Mouse (Mus musculus) neural tube, embryonic 14.5 days (tissue): ENCODE data around the gene Tal1. TPM values are rescaled to one million over a fixed set of nuclear protein-coding genes. Genes with fewer than 3 reads are reported as not detected.

Source experiments
- ATAC-seq: fragments of 200-750 bp; cut with Nextera tagmentation; 2 replicates; pipeline ENCODE4 v1.8.0; 2017; ENCODE audit warnings: low read depth, mild to moderate bottlenecking, moderate TSS enrichment, moderate library complexity
- H3K27ac ChIP-seq: fragments of 300-500 bp; sonication (generic); 2 replicates; pipeline ENCODE4 v1.5.1; 2014; ENCODE audit warnings: low read depth, mild to moderate bottlenecking, control low read depth, low read length, moderate library complexity, mixed read lengths
- H3K27me3 ChIP-seq: fragments of 300-500 bp; sonication (generic); 2 replicates; pipeline ENCODE4 v1.6.1; 2014; ENCODE audit warnings: low read length; ENCODE audit not compliant: control insufficient read depth, insufficient read depth
- H3K36me3 ChIP-seq: fragments of 300-500 bp; sonication (generic); 2 replicates; pipeline ENCODE4 v1.6.1; 2014; ENCODE audit warnings: low read length, mixed read lengths; ENCODE audit not compliant: control insufficient read depth, insufficient read depth
- H3K4me1 ChIP-seq: fragments of 300-500 bp; sonication (generic); 2 replicates; pipeline ENCODE4 v1.6.1; 2014; ENCODE audit warnings: low read length; ENCODE audit not compliant: control insufficient read depth, insufficient read depth
- H3K4me2 ChIP-seq: fragments of 300-500 bp; sonication (generic); 2 replicates; pipeline ENCODE4 v1.6.1; 2014; ENCODE audit warnings: mild to moderate bottlenecking, low read depth, low read length, control low read depth
- H3K4me3 ChIP-seq: fragments of 300-500 bp; sonication (generic); 2 replicates; pipeline ENCODE4 v1.5.1; 2014; ENCODE audit warnings: low read depth, low read length, control low read depth, mixed read lengths
- H3K9ac ChIP-seq: fragments of 300-500 bp; sonication (generic); replicated peaks from 2 replicates; pipeline ENCODE4 v1.6.1; 2014; ENCODE audit warnings: low read depth, mild to moderate bottlenecking, control low read depth, low read length, mixed read lengths
- H3K9me3 ChIP-seq: fragments of 300-500 bp; sonication (generic); 2 replicates; pipeline ENCODE4 v1.6.1; 2016; ENCODE audit warnings: low read length; ENCODE audit not compliant: control insufficient read depth
- WGBS: fragments of 180-500 bp; shearing (Covaris S2); extraction: QIAGEN DNeasy Blood & Tissue Kit; methylation state at CpG from one replicate; pipeline ENCODE4 v1.1.7; 2014; 5-methylcytosine and 5-hydroxymethylcytosine counted together
- polyA plus RNA-seq: library from polyadenylated mRNA; unstranded; fragments of >200 nt; fragmentation: Nextera tagmentation; extraction: Ambion mirVana; gene quantifications from 2 replicates; pipeline ENCODE4 v1.2.1, GENCODE M21; 2014

The Tal1 gene
- polyA plus RNA-seq, 1 experiment from 2014 or later, result 2.3 TPM

GRCm38 (mm10) chr4:115079821-115080349, 23.7 kb downstream of the Tal1 start:
- Histone ChIP-seq H3K36me3 (no peaks in the 10 kb centered on the region), H3K9me3 (no peaks in the 10 kb centered on the region), H3K27me3 (no peaks in the 10 kb centered on the region), H3K9ac (0 out of 2 replicates have a peak overlapping the region, but pooled peaks have one; percentile 21), H3K27ac (no peak overlapping the region), H3K4me1 (peaks cover 11% of the 10 kb centered on the region; the same call in 1 of the 2 replicates), H3K4me2 (no peak overlapping the region), H3K4me3 (no peak overlapping the region)
- WGBS, result 7% methylated on average over 5 of the region's 5 CpGs
- ATAC-seq, result 0 out of 2 replicates have a peak, but pooled peaks have one; percentile 3

- 74% methylated on average over 3 of the region's 3 CpGs for WGBS
- Histone ChIP-seq H3K27ac (no peak overlapping the region), H3K4me1 (peaks cover 11% of the 10 kb centered on the region; the same call in 1 of the 2 replicates), H3K4me2 (no peak overlapping the region), H3K9me3 (no peaks in the 10 kb centered on the region), H3K4me3 (no peak overlapping the region), H3K9ac (no peak overlapping the region), H3K36me3 (no peaks in the 10 kb centered on the region), H3K27me3 (no peaks in the 10 kb centered on the region)
- no peak for ATAC-seq
Observed at GRCm38 (mm10) chr4:115083031-115083430, 26.8 kb downstream of the Tal1 start.

GRCm38 (mm10) chr4:115085522-115086095, 29.4 kb downstream of the Tal1 start:
- no peak overlapping the region for H3K4me2 ChIP-seq
- no peak overlapping the region for H3K9ac ChIP-seq
- no peaks in the 10 kb centered on the region for H3K36me3 ChIP-seq
- no peaks in the 10 kb centered on the region for H3K4me1 ChIP-seq
- peaks cover 3% of the 10 kb centered on the region; the same call in 1 of the 2 replicates for H3K27me3 ChIP-seq
- peak; percentile 65 for ATAC-seq
- H3K4me3 ChIP-seq, result no peak overlapping the region
- no peak overlapping the region for H3K27ac ChIP-seq
- WGBS, result 25% methylated on average over 6 of the region's 6 CpGs
- no peaks in the 10 kb centered on the region for H3K9me3 ChIP-seq

- WGBS, result 73% methylated on average over 4 of the region's 4 CpGs
- no peaks in the 10 kb centered on the region for H3K9me3 ChIP-seq
- H3K27me3 ChIP-seq, result peaks cover 3% of the 10 kb centered on the region; the same call in 1 of the 2 replicates
- no peak overlapping the region for H3K4me3 ChIP-seq
- no peak overlapping the region for H3K4me2 ChIP-seq
- no peak overlapping the region for H3K9ac ChIP-seq
- H3K27ac ChIP-seq, result no peak overlapping the region
- H3K4me1 ChIP-seq, result no peaks in the 10 kb centered on the region
- H3K36me3 ChIP-seq, result no peaks in the 10 kb centered on the region
- no peak for ATAC-seq
Observed at GRCm38 (mm10) chr4:115086257-115086656, 30.0 kb downstream of the Tal1 start.

GRCm38 (mm10) chr4:115086763-115087415, 30.7 kb downstream of the Tal1 start:
- Histone ChIP-seq H3K4me3 (no peak overlapping the region), H3K27ac (no peak overlapping the region), H3K9me3 (no peaks in the 10 kb centered on the region), H3K27me3 (peaks cover 3% of the 10 kb centered on the region; the same call in 1 of the 2 replicates), H3K4me2 (no peak overlapping the region), H3K9ac (no peak overlapping the region), H3K36me3 (no peaks in the 10 kb centered on the region), H3K4me1 (no peaks in the 10 kb centered on the region)
- WGBS, result 49% methylated on average over 3 of the region's 3 CpGs
- ATAC-seq, result no peak

- peaks cover 3% of the 10 kb centered on the region; the same call in 1 of the 2 replicates for H3K27me3 ChIP-seq
- 26% methylated on average over 11 of the region's 11 CpGs for WGBS
Observed at GRCm38 (mm10) chr4:115088611-115089338, 32.5 kb downstream of the Tal1 start, which contains the start of gene Pdzk1ip1. Gene Pdzk1ip1, plus strand, starts transcription at chr4:115088708.

GRCm38 (mm10) chr4:115090592-115090991, 34.4 kb downstream of the Tal1 start:
- no peak overlapping the region for H3K27ac ChIP-seq
- H3K4me1 ChIP-seq, result no peaks in the 10 kb centered on the region
- H3K4me3 ChIP-seq, result no peak overlapping the region
- no peak overlapping the region for H3K9ac ChIP-seq
- peaks cover 3% of the 10 kb centered on the region; the same call in 1 of the 2 replicates for H3K27me3 ChIP-seq
- ATAC-seq, result no peak
- WGBS, result 73% methylated on average over 2 of the region's 2 CpGs
- no peak overlapping the region for H3K4me2 ChIP-seq
- no peaks in the 10 kb centered on the region for H3K36me3 ChIP-seq
- H3K9me3 ChIP-seq, result no peaks in the 10 kb centered on the region

More at GRCm38 (mm10) chr4:115088611-115089338, 32.5 kb downstream of the Tal1 start, which contains the start of gene Pdzk1ip1:
- Histone ChIP-seq H3K27ac (no peak within 1 kb of the TSS), H3K4me3 (no peak within 1 kb of the TSS), H3K9me3 (no peaks in the 10 kb centered on the region), H3K9ac (no peak within 1 kb of the TSS), H3K4me1 (no peaks in the 10 kb centered on the region), H3K36me3 (no peaks in the 10 kb centered on the region), H3K4me2 (no peak within 1 kb of the TSS)
- no peak for ATAC-seq

- 0 out of 2 replicates have a peak, but pooled peaks cover 3% of the 10 kb centered on the region for H3K4me1 ChIP-seq
- ATAC-seq, result no peak
- H3K27ac ChIP-seq, result no peak overlapping the region
- no peaks in the 10 kb centered on the region for H3K36me3 ChIP-seq
- WGBS, result 87% methylated on average over 3 of the region's 3 CpGs
- no peak overlapping the region for H3K4me3 ChIP-seq
- no peak overlapping the region for H3K9ac ChIP-seq
- H3K4me2 ChIP-seq, result no peak overlapping the region
- H3K9me3 ChIP-seq, result no peaks in the 10 kb centered on the region
- peaks cover 8% of the 10 kb centered on the region for H3K27me3 ChIP-seq
Observed at GRCm38 (mm10) chr4:115091806-115092205, 35.6 kb downstream of the Tal1 start.
